16 mouse cellular contexts compared by ENCODE assay signal in genomic region chrX:41573079-41573478, GRCm38 (mm10).
"Had no signal": no experiment of that assay in that cellular context is flagged by ENCODE, and none has a peak within 500 bp of the region (broad histone marks: within the 10 kb centered on the region; RNA-seq: fewer than 3 reads in every experiment).

No protein-coding gene starts in this region.

- H3K27me3 ChIP-seq: intestine, embryonic 15.5 days; kidney, embryonic 15.5 days; liver, embryonic 13.5 days; neural tube, embryonic 12.5 days; neural tube, embryonic 15.5 days had no signal

- H3K4me1 ChIP-seq: intestine, embryonic 15.5 days; kidney, embryonic 15.5 days; liver, embryonic 13.5 days; midbrain, embryonic 10.5 days; neural tube, embryonic 12.5 days; neural tube, embryonic 15.5 days had no signal

- H3K27ac ChIP-seq: intestine, embryonic 15.5 days; kidney, embryonic 15.5 days; liver, embryonic 13.5 days; macrophage; midbrain, embryonic 10.5 days; neural tube, embryonic 12.5 days; neural tube, embryonic 15.5 days; stomach, postnatal 0 days had no signal

- H3K9me3 ChIP-seq: intestine, embryonic 15.5 days; kidney, embryonic 15.5 days; liver, embryonic 13.5 days; midbrain, embryonic 10.5 days; neural tube, embryonic 12.5 days; neural tube, embryonic 15.5 days had no signal

- H3K36me3 ChIP-seq: intestine, embryonic 15.5 days; kidney, embryonic 15.5 days; liver, embryonic 13.5 days; midbrain, embryonic 10.5 days; neural tube, embryonic 12.5 days; neural tube, embryonic 15.5 days had no signal

- H3K4me3 ChIP-seq: intestine, embryonic 15.5 days; kidney, embryonic 15.5 days; liver, embryonic 13.5 days; midbrain, embryonic 10.5 days; neural tube, embryonic 12.5 days; neural tube, embryonic 15.5 days had no signal

- DNase-seq: kidney, adult 11 months; kidney, adult 8-10 months; kidney, postnatal 10 days; kidney, postnatal 36 days; liver, embryonic 13.5 days; lung, adult 2 months; lung, postnatal 14 days; midbrain, embryonic 14.5 days; thymus, postnatal 25 days had no signal
